Mouse (Mus musculus): ENCODE data around the gene 1700067P10Rik. TPM values are rescaled to one million over a fixed set of nuclear protein-coding genes. Genes with fewer than 3 reads are reported as not detected.

Gene 1700067P10Rik
- polyA plus RNA-seq, 1 experiment from 2014 or later = not detected

DNA sequence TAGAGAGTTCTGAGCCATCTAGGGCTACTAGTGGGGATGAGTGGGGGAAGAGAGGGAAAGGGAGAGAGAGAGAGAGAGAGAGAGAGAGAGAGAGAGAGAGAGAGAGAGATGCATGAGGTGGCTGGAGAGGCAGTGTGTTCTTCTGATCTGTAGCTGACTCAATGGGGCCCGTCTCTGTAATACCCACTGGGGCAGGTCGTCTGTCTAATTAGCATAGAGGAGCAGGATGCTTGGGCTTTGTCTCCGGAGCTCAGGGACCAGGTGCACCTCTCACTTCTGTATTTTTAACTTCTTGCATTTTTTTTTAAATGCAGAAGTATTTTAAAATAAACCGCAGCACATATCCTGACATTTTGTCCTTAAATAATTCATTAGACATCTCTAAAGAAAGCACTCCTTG lies 18.2 kb downstream of the 1700067P10Rik start:
- no peak for ATAC-seq (ENCODE audit: low read depth)
- no peak overlapping the region for H3K27ac ChIP-seq (ENCODE audit: low read length)
- no peak overlapping the region for H3K4me3 ChIP-seq (ENCODE audit: low read length)
- H3K9me3 ChIP-seq (ENCODE audit: control insufficient read depth, low read length) = no peaks in the 10 kb centered on the region
- no peaks in the 10 kb centered on the region for H3K36me3 ChIP-seq (ENCODE audit: control insufficient read depth, insufficient read depth, low read length)
- H3K27me3 ChIP-seq (ENCODE audit: control insufficient read depth, insufficient read depth, low read depth, low read length) = no peaks in the 10 kb centered on the region; the same call in 1 of the 2 replicates
- H3K9ac ChIP-seq (ENCODE audit: low read length) = no peak overlapping the region
- no peaks in the 10 kb centered on the region for H3K4me1 ChIP-seq (replicated peaks; ENCODE audit: control insufficient read depth, insufficient read depth, low read length)
- WGBS = 57% methylated on average over 4 of the region's 4 CpGs
- no peak overlapping the region for H3K4me2 ChIP-seq (ENCODE audit: low read depth, low read length)

DNA sequence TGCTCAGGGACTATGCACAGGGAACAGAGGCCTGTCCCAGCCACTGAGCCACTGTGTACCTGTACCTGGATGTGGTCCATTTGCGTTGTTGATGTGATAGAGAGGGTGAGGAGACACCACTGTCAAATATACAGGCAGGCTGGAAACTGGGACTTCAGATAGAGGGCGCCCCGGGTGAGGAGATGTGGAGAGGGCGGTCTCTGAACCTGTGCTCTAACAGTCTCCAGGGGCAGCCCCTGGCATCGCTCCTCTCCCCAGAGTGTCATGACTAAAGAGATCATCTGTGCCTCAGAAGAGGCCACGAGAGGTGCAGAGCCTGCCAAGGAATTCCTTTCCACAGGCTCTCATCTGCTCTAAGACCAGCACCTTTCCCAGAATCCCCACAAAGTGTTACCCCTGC lies 18.7 kb downstream of the 1700067P10Rik start:
- H3K36me3 ChIP-seq (ENCODE audit: control insufficient read depth, insufficient read depth, low read length) = no peaks in the 10 kb centered on the region
- H3K27me3 ChIP-seq (ENCODE audit: control insufficient read depth, insufficient read depth, low read depth, low read length) = no peaks in the 10 kb centered on the region
- 42% methylated on average over 6 of the region's 6 CpGs for WGBS
- H3K4me3 ChIP-seq (ENCODE audit: low read length) = no peak overlapping the region
- no peak overlapping the region for H3K27ac ChIP-seq (ENCODE audit: low read length)
- no peaks in the 10 kb centered on the region for H3K4me1 ChIP-seq (replicated peaks; ENCODE audit: control insufficient read depth, insufficient read depth, low read length)
- H3K4me2 ChIP-seq (ENCODE audit: low read depth, low read length) = no peak overlapping the region
- no peak overlapping the region for H3K9ac ChIP-seq (ENCODE audit: low read length)
- no peaks in the 10 kb centered on the region for H3K9me3 ChIP-seq (ENCODE audit: control insufficient read depth, low read length)
- no peak for ATAC-seq (ENCODE audit: low read depth)

DNA sequence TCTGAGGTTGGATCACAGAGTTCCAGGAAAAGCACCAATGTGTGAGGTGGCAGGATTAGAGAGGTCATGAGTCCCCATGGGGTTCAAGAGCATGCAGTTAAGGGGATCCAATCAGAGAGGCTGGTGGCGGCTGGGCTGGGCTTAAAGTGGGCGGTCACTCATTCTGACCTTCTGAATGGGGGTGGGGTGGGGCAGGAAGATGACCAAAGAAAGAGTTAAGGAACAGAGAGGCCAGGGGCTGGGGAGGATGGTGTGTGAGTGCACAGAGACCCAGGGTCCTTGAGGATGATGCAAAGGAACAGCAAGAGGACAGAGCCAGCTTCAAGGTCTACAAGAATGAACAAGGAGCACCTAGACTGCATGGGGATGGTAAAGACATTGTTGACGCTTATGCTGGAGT lies 19.4 kb downstream of the 1700067P10Rik start:
- no peaks in the 10 kb centered on the region for H3K27me3 ChIP-seq (ENCODE audit: control insufficient read depth, insufficient read depth, low read depth, low read length)
- H3K4me3 ChIP-seq (ENCODE audit: low read length) = no peak overlapping the region
- ATAC-seq (ENCODE audit: low read depth) = no peak
- H3K36me3 ChIP-seq (ENCODE audit: control insufficient read depth, insufficient read depth, low read length) = no peaks in the 10 kb centered on the region
- 72% methylated on average over 3 of the region's 3 CpGs for WGBS
- no peaks in the 10 kb centered on the region for H3K9me3 ChIP-seq (ENCODE audit: control insufficient read depth, low read length)
- no peak overlapping the region for H3K27ac ChIP-seq (ENCODE audit: low read length)
- no peak overlapping the region for H3K4me2 ChIP-seq (ENCODE audit: low read depth, low read length)
- H3K4me1 ChIP-seq (replicated peaks; ENCODE audit: control insufficient read depth, insufficient read depth, low read length) = no peaks in the 10 kb centered on the region
- H3K9ac ChIP-seq (ENCODE audit: low read length) = no peak overlapping the region

DNA sequence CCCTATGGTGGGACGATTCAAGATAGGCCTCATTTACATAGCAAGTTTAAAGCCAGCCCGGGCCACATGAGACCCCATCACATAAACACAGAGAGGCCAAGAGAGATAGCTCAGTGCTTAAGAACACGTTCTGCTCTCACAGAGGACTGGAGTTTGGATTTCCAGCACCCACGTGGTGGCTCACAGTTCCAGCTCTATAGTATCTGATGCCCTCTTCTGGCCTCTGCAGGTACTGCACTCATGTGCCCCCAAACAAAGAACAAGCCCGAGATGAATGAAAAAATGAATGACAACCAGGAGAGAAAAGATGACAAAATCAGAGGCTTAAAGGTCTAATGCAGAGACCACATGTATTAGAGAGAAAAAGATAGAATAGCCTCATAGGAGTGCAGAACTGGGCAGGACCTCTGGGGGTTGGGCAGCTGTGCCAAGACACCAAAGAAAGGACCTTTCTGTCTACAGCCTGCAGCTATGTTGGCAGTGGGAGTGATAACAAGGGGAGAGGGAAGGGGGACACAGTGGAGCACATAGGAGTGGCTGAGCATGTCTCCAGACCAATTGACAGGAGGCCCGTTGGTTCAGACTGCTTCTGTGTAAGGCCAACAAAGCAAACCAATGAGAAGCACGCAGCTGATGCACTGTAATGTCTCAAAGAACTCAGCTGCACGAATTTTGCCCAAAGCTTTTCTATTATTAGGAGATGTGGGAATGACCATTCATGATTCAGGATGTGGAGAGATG lies 21.6 kb downstream of the 1700067P10Rik start:
- ATAC-seq (ENCODE audit: low read depth) = no peak
- WGBS = 39% methylated on average over 8 of the region's 8 CpGs
- H3K4me2 ChIP-seq (ENCODE audit: low read depth, low read length) = no peak overlapping the region

DNA sequence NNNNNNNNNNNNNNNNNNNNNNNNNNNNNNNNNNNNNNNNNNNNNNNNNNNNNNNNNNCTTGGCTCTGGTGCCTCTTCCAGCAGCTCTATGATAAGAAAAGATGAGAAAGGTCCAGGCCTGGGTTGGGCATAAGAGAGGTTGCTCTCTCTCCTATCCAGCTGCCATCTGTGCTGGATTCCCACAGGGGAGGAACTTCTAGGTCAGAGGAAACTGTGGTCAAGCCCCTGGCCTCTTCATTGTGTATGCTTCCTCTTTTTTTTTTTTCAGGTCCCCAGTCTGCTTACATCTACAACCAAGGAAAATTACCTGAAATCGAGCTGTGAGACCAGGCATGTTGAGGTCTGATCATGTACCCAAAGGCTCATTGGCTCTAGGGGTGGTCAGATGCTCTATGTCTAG lies 29.5 kb downstream of the 1700067P10Rik start:
- WGBS = 49% methylated on average over 1 of the region's 1 CpGs
- Histone ChIP-seq H3K4me2 (ENCODE audit: low read depth, low read length) (no peak overlapping the region), H3K27ac (ENCODE audit: low read length) (no peak overlapping the region), H3K9me3 (ENCODE audit: control insufficient read depth, low read length) (no peaks in the 10 kb centered on the region), H3K4me3 (ENCODE audit: low read length) (no peak overlapping the region), H3K36me3 (ENCODE audit: control insufficient read depth, insufficient read depth, low read length) (no peaks in the 10 kb centered on the region), H3K27me3 (ENCODE audit: control insufficient read depth, insufficient read depth, low read depth, low read length) (no peaks in the 10 kb centered on the region), H3K4me1 (replicated peaks; ENCODE audit: control insufficient read depth, insufficient read depth, low read length) (no peaks in the 10 kb centered on the region), H3K9ac (ENCODE audit: low read length) (no peak overlapping the region)
- ATAC-seq (ENCODE audit: low read depth) = no peak

More for the DNA sequence above, 21.6 kb downstream of the 1700067P10Rik start:
- H3K4me1 ChIP-seq (replicated peaks; ENCODE audit: control insufficient read depth, insufficient read depth, low read length) = no peaks in the 10 kb centered on the region
- H3K36me3 ChIP-seq (ENCODE audit: control insufficient read depth, insufficient read depth, low read length) = no peaks in the 10 kb centered on the region
- H3K27ac ChIP-seq (ENCODE audit: low read length) = no peak overlapping the region
- H3K4me3 ChIP-seq (ENCODE audit: low read length) = no peak overlapping the region
- H3K27me3 ChIP-seq (ENCODE audit: control insufficient read depth, insufficient read depth, low read depth, low read length) = no peaks in the 10 kb centered on the region
- no peak overlapping the region for H3K9ac ChIP-seq (ENCODE audit: low read length)
- H3K9me3 ChIP-seq (ENCODE audit: control insufficient read depth, low read length) = no peaks in the 10 kb centered on the region

DNA sequence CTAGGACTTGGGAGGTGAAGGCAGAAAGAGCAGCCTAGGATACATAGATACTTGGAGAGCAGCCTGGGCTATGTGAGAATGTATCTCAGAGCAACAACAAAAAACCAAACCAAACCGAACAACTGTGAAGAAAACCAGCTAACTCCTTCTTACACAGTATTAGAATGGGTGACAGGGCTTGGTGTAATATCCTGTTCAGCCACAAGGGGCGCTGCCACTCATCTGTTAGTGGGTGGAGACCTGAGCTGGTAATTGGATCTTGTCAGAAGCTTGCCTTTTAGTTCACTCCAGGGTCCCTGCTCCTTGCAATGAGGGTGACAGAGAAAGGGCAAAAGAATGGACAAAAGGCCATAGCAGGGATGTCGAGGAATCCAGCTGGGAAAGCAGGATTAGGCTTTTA lies 30.5 kb downstream of the 1700067P10Rik start:
- WGBS = 25% methylated on average over 3 of the region's 3 CpGs
- Histone ChIP-seq H3K4me2 (ENCODE audit: low read depth, low read length) (no peak overlapping the region), H3K27ac (ENCODE audit: low read length) (no peak overlapping the region), H3K4me3 (ENCODE audit: low read length) (no peak overlapping the region), H3K27me3 (ENCODE audit: control insufficient read depth, insufficient read depth, low read depth, low read length) (no peaks in the 10 kb centered on the region), H3K9me3 (ENCODE audit: control insufficient read depth, low read length) (no peaks in the 10 kb centered on the region), H3K36me3 (ENCODE audit: control insufficient read depth, insufficient read depth, low read length) (no peaks in the 10 kb centered on the region), H3K9ac (ENCODE audit: low read length) (no peak overlapping the region), H3K4me1 (replicated peaks; ENCODE audit: control insufficient read depth, insufficient read depth, low read length) (no peaks in the 10 kb centered on the region)
- ATAC-seq (ENCODE audit: low read depth) = peak; percentile 61; the same call in 1 of the 2 replicates

DNA sequence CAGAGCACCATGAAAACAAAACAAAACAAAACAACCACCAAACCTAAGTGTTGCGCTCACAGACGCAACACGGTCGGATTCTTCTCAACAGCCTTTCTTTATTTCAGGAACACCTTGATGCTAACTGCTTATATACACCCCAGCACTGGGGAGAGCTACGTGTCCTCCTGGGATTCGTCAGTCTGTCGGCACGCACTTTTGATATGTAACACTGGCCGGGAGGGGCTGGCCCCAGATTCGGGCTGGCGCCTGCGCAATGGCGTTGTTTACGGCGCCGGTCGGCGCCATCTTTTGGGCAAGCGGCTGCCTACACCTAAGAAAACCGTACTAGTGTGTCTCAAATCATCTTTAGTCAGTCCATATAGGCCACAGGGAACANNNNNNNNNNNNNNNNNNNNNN lies 31.3 kb downstream of the 1700067P10Rik start:
- Histone ChIP-seq H3K4me3 (ENCODE audit: low read length) (no peak overlapping the region), H3K9me3 (ENCODE audit: control insufficient read depth, low read length) (no peaks in the 10 kb centered on the region), H3K36me3 (ENCODE audit: control insufficient read depth, insufficient read depth, low read length) (no peaks in the 10 kb centered on the region), H3K4me1 (replicated peaks; ENCODE audit: control insufficient read depth, insufficient read depth, low read length) (no peaks in the 10 kb centered on the region), H3K9ac (ENCODE audit: low read length) (no peak overlapping the region), H3K27ac (ENCODE audit: low read length) (no peak overlapping the region), H3K27me3 (ENCODE audit: control insufficient read depth, insufficient read depth, low read depth, low read length) (no peaks in the 10 kb centered on the region), H3K4me2 (ENCODE audit: low read depth, low read length) (no peak overlapping the region)
- no peak for ATAC-seq (ENCODE audit: low read depth)
- 89% methylated on average over 20 of the region's 20 CpGs for WGBS

DNA sequence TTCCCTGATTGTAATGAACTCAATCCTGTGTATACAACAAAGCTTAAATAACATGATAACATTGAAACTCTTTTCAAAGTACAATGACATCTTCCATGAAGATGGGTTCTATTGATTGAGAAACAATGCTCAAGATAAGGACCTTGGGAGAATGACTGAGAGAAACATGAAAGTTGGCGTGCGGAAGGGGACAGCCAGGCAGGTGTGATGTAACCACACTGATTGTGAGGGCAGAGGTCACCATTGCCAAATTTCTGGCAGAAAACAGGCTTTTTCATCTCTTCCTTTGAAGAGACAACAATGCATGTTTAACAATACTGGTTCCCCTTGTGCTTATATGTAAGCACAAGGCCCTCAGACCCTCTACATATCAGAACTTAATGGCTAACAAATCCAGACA lies 43.7 kb downstream of the 1700067P10Rik start:
- no peak for ATAC-seq (ENCODE audit: low read depth)
- H3K4me3 ChIP-seq (ENCODE audit: low read length) = no peak overlapping the region
- no peaks in the 10 kb centered on the region for H3K4me1 ChIP-seq (replicated peaks; ENCODE audit: control insufficient read depth, insufficient read depth, low read length)
- H3K27ac ChIP-seq (ENCODE audit: low read length) = no peak overlapping the region
- H3K9ac ChIP-seq (ENCODE audit: low read length) = no peak overlapping the region
- no peak overlapping the region for H3K4me2 ChIP-seq (ENCODE audit: low read depth, low read length)
- 71% methylated on average over 2 of the region's 2 CpGs for WGBS
- no peaks in the 10 kb centered on the region for H3K9me3 ChIP-seq (ENCODE audit: control insufficient read depth, low read length)
- no peaks in the 10 kb centered on the region for H3K36me3 ChIP-seq (ENCODE audit: control insufficient read depth, insufficient read depth, low read length)
- H3K27me3 ChIP-seq (ENCODE audit: control insufficient read depth, insufficient read depth, low read depth, low read length) = no peaks in the 10 kb centered on the region
